Mouse (Mus musculus) CH12.LX (cell line): Measurements from ENCODE around the gene Gm17268.

Experiments used
- CHD1 ChIP-seq: IDR thresholded peaks from 2 replicates; pipeline ENCODE4 v1.6.1; 2012; ENCODE audit warnings: low read depth, low read length, improper control_type of control experiment, inconsistent platforms
- CTCF ChIP-seq, 2 experiments: IDR thresholded peaks in 1 of 2; conservative IDR thresholded peaks in 1 of 2; 2 replicates each; pipeline ENCODE4 v1.5.1; 2011 to 2012; ENCODE audit warnings: low read depth in 2 of 2, low read length in 2 of 2, improper control_type of control experiment in 1 of 2, inconsistent platforms in 1 of 2, mild to moderate bottlenecking in 1 of 2, moderate library complexity in 1 of 2
- HCFC1 ChIP-seq: IDR thresholded peaks from 2 replicates; pipeline ENCODE4 v1.6.1; 2012; ENCODE audit warnings: low read depth, mild to moderate bottlenecking, inconsistent platforms, low read length, improper control_type of control experiment
- MAX ChIP-seq: IDR thresholded peaks from 2 replicates; pipeline ENCODE4 v1.6.1; 2011; ENCODE audit warnings: low read length, improper control_type of control experiment
- MAZ ChIP-seq: IDR thresholded peaks from 2 replicates; pipeline ENCODE4 v1.6.1; 2012; ENCODE audit warnings: low read depth, mild to moderate bottlenecking, inconsistent platforms, low read length, improper control_type of control experiment, moderate library complexity
- MEF2A ChIP-seq: IDR thresholded peaks from 2 replicates; pipeline ENCODE4 v1.6.1; 2014; ENCODE audit warnings: low read depth, mild to moderate bottlenecking, inconsistent platforms, low read length, improper control_type of control experiment, borderline replicate concordance
- MXI1 ChIP-seq: IDR thresholded peaks from 2 replicates; pipeline ENCODE4 v1.6.1; 2011; ENCODE audit warnings: mild to moderate bottlenecking, low read depth, low read length, improper control_type of control experiment
- MYC ChIP-seq: IDR thresholded peaks from 2 replicates; pipeline ENCODE4 v1.6.1; 2011; ENCODE audit warnings: low read depth, mild to moderate bottlenecking, improper control_type of control experiment, low read length
- POLR2A ChIP-seq: IDR thresholded peaks from 2 replicates; pipeline ENCODE4 v1.6.1; 2011; ENCODE audit warnings: low read depth, mild to moderate bottlenecking, improper control_type of control experiment, low read length
- SMC3 ChIP-seq: IDR thresholded peaks from 2 replicates; pipeline ENCODE4 v1.6.1; 2011; ENCODE audit warnings: low read depth, low read length, improper control_type of control experiment
- TCF12 ChIP-seq: IDR thresholded peaks from 2 replicates; pipeline ENCODE4 v1.6.1; 2014; ENCODE audit warnings: low read depth, mild to moderate bottlenecking, inconsistent platforms, low read length, improper control_type of control experiment
- USF2 ChIP-seq: conservative IDR thresholded peaks from 2 replicates; pipeline ENCODE4 v1.6.1; 2011; ENCODE audit warnings: low read depth, low read length, improper control_type of control experiment
- ZMIZ1 ChIP-seq: IDR thresholded peaks from 2 replicates; pipeline ENCODE4 v1.6.1; 2012; ENCODE audit warnings: low read depth, mild to moderate bottlenecking, inconsistent platforms, low read length, improper control_type of control experiment
- ZNF384 ChIP-seq: IDR thresholded peaks from 2 replicates; pipeline ENCODE4 v1.6.1; 2012; ENCODE audit warnings: low read depth, low read length, improper control_type of control experiment, inconsistent platforms

DNA sequence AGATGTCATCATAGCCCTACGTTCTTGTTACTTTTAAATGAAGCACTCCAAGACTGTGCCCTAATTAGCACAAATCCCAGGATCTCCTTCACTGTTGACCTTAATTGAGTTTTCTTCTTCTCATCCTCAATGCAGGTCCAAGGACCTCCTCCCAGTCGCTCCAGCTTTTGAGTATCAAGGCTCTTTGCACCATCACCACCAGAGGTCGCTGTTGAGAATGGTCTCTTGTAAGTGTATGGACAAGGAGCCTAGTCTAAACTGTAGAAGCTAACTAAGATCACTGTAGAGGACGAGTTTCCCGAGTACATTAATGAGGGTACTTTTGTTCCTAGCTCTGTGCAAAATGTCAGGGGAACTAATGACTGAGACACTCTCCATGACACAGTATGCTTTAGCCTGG, 55.2 kb downstream of the Gm17268 start:
- TF ChIP-seq CTCF (conservative IDR thresholded peaks at IDR 0.05 in 1 of 2, IDR thresholded peaks at IDR 0.05 in 1 of 2; ENCODE audit: low read depth in 2 of 2, low read length in 2 of 2): peak; percentile 86 to 97
- no peak for TF ChIP-seq MAX
- no peak for TF ChIP-seq ZMIZ1
- TF ChIP-seq USF2: no peak
- TF ChIP-seq TCF12: no peak
- TF ChIP-seq MXI1: no peak
- no peak for TF ChIP-seq MEF2A
- TF ChIP-seq ZNF384: no peak
- no peak for TF ChIP-seq HCFC1
- TF ChIP-seq POLR2A: no peak
- TF ChIP-seq MYC: 0 out of 2 replicates have a peak, but pooled peaks have one; percentile 26
- TF ChIP-seq SMC3: peak; percentile 69
- TF ChIP-seq MAZ: no peak
- no peak for TF ChIP-seq CHD1
